Mouse (Mus musculus): ENCODE data around the gene Trappc5. TPM values are rescaled to one million over a fixed set of nuclear protein-coding genes. Genes with fewer than 3 reads are reported as not detected.

The Trappc5 gene
- polyA plus RNA-seq (2012; ENCODE audit: low replicate concordance), result 10.8 and 16.4 TPM in 2 replicates

GRCm38 (mm10) chr8:3676131-3676992, at the start of gene Trappc5:
Gene Trappc5 (plus strand): TSS chr8:3676299.

GRCm38 (mm10) chr8:3630647-3631477, 45.2 kb upstream of the Trappc5 start, which contains the start of gene Stxbp2:
Gene Stxbp2 (plus strand): TSS chr8:3630955.

GRCm38 (mm10) chr8:3655526-3655925, 20.6 kb upstream of the Trappc5 start, which contains the start of gene Retn:
Gene Retn (plus strand): TSS chr8:3655770.

GRCm38 (mm10) chr8:3665507-3665906, 10.6 kb upstream of the Trappc5 start, which contains the start of gene Mcemp1:
Gene Mcemp1 (plus strand): TSS chr8:3665754.

GRCm38 (mm10) chr8:3671980-3672491, 4.1 kb upstream of the Trappc5 start, which contains the start of gene Fcor:
Gene Fcor (minus strand): TSS chr8:3672362.

GRCm38 (mm10) chr8:3694121-3694520, 18.0 kb downstream of the Trappc5 start, which contains the start of gene Fcer2a:
Gene Fcer2a (minus strand): TSS chr8:3694175.

GRCm38 (mm10) chr8:3720551-3720950, 44.5 kb downstream of the Trappc5 start, which contains the start of gene Clec4g:
Gene Clec4g (minus strand): TSS chr8:3720651.

Other genes starting within 250 kb of the Trappc5 start
- 0.23 and 0.54 TPM in 2 replicates for gene Pex11g, start 208.6 kb upstream of the Trappc5 start, polyA plus RNA-seq (2012; ENCODE audit: low replicate concordance)
- not detected in 2 replicates for gene Tex45, start 205.4 kb upstream of the Trappc5 start, polyA plus RNA-seq (2012; ENCODE audit: low replicate concordance)
- 3.4 and 6.5 TPM in 2 replicates for gene Zfp358, start 183.2 kb upstream of the Trappc5 start, polyA plus RNA-seq (2012; ENCODE audit: low replicate concordance)
- 78.2 and 241 TPM in 2 replicates for gene Mcoln1, start 175.8 kb upstream of the Trappc5 start, polyA plus RNA-seq (2012; ENCODE audit: low replicate concordance)
- gene Pnpla6, start 160.9 kb upstream of the Trappc5 start, polyA plus RNA-seq (2012; ENCODE audit: low replicate concordance), result 21.4 and 33.0 TPM in 2 replicates
- 0.19 TPM in 1 of 2 replicates, not detected in the other for gene C330021F23Rik, start 108.3 kb upstream of the Trappc5 start, polyA plus RNA-seq (2012; ENCODE audit: low replicate concordance)
- 0.42 and 0.58 TPM in 2 replicates for gene Camsap3, start 89.0 kb upstream of the Trappc5 start, polyA plus RNA-seq (2012; ENCODE audit: low replicate concordance)
- gene Xab2, start 55.0 kb upstream of the Trappc5 start, polyA plus RNA-seq (2012; ENCODE audit: low replicate concordance), result 27.6 and 38.9 TPM in 2 replicates
- gene Pet100, start 54.8 kb upstream of the Trappc5 start, polyA plus RNA-seq (2012; ENCODE audit: low replicate concordance), result 10.9 and 50.5 TPM in 2 replicates
- gene Pcp2, start 50.8 kb upstream of the Trappc5 start, polyA plus RNA-seq (2012; ENCODE audit: low replicate concordance), result not detected in 2 replicates
- 95.4 and 315 TPM in 2 replicates for gene Stxbp2, start 45.3 kb upstream of the Trappc5 start, polyA plus RNA-seq (2012; ENCODE audit: low replicate concordance)
- not detected in 2 replicates for gene Retn, start 20.5 kb upstream of the Trappc5 start, polyA plus RNA-seq (2012; ENCODE audit: low replicate concordance)
- gene Mcemp1, start 10.5 kb upstream of the Trappc5 start, polyA plus RNA-seq (2012; ENCODE audit: low replicate concordance), result 0.11 and 0.24 TPM in 2 replicates
- not detected in 2 replicates for gene Fcor, start 3.9 kb upstream of the Trappc5 start, polyA plus RNA-seq (2012; ENCODE audit: low replicate concordance)
- gene Fcer2a, start 17.9 kb downstream of the Trappc5 start, polyA plus RNA-seq (2012; ENCODE audit: low replicate concordance), result 5.4 and 22.4 TPM in 2 replicates
- gene Clec4g, start 44.4 kb downstream of the Trappc5 start, polyA plus RNA-seq (2012; ENCODE audit: low replicate concordance), result 0.17 TPM in 1 of 2 replicates, not detected in the other
- gene Cd209a, start 72.7 kb downstream of the Trappc5 start, polyA plus RNA-seq (2012; ENCODE audit: low replicate concordance), result 0.44 and 0.52 TPM in 2 replicates
- gene Cd209e, start 178.0 kb downstream of the Trappc5 start, polyA plus RNA-seq (2012; ENCODE audit: low replicate concordance), result not detected in 2 replicates
- not detected in 2 replicates for gene Cd209d, start 202.3 kb downstream of the Trappc5 start, polyA plus RNA-seq (2012; ENCODE audit: low replicate concordance)

All from leukemia stem cell, adult 10-12 weeks (primary cell).